Mouse (Mus musculus): Measurements from ENCODE around the gene Slc35e4.
A peak's percentile ranks its signal among the peaks of the same experiment; 100 is the strongest.
"Not testable (repeated sequence)": the region's sequence is repeated elsewhere in the genome, so short reads cannot be mapped to it uniquely, and the experiment has no call there.

The Slc35e4 gene

DNA sequence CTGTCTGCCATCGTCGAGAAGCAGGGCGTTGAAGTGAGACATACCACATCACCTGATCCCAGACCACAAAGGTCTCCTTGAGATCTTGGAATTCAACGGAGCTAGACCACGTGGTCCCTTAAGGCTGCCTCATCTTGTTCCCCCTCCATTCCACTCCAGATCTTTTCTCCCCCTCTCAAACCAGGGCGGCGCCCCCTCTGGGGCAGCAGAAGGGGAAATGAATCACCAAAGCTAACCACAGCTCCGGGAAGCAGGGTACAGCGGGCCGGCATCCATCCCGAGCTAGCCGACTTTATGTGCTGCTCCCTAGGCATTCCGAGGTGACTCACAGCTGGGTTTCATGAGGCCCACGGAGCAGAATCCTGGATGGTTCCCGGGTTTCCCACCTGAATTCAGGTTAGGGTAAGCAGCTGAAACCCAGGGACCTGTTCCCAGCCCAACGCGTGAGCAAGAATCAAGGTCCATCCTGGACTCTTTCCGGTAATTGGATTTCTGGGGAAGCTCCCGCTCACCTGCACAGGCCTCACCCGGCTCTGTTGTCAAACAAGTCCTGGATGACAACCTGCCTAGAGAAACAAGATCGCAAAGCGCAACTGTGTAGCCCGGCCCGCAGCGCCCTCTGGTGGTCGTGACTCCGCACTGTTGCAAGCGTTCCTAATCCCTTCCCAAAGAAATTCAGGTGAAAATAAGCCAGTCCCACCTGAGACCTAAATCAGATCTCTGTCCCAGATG lies at the start of gene Slc35e4:
Slc35e4 (minus strand) TSS at position 556 of the 732 bp plus-strand sequence.
- peak; percentile 73 to 74 for DNase-seq (ENCODE audit: low read depth in 2 of 2, low spot score in 2 of 2)

DNA sequence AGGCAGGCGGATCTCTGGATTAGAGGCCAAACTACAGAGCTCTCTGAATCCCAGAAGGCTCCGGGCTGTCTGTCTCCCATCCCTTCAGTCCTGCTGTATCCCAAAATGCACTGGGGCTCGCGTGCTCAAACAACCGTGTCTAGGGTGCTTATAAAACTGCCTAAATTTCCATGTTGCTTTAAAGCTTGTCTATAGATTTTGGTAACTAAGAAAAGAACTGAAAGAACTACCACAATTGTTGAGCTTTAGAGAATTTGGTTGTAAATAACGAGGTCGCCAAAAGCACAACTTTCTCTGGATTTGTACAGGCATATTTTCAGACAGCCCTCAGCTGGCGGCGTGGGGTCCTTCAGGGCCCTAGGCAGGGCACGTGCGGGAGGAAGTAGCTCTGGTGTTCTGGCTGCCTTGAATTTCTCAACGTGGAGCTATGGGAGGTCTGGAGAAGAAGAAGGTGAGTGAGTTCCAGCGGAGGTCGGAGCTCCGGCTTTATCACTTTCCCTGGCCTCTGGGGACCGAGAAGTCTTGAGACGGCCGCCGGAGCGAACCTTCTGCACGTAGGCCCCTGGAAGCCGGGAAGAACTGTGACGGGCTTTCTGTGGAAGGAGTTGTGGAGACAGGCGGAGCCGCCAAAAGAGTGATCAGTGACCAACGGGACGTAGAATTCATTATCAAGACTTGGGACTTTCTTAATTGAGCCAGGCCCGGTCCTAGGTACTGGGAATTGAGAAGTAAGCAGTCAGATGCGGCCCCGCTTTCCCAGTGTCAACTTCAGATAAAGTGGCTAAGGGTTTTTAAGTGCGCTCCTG lies 49.3 kb upstream of the Slc35e4 start, which contains the start of gene Pes1:
Pes1 (plus strand) TSS at position 366 of the 806 bp plus-strand sequence.
- peak; percentile 81 to 83 for DNase-seq (ENCODE audit: low read depth in 2 of 2, low spot score in 2 of 2)

DNA sequence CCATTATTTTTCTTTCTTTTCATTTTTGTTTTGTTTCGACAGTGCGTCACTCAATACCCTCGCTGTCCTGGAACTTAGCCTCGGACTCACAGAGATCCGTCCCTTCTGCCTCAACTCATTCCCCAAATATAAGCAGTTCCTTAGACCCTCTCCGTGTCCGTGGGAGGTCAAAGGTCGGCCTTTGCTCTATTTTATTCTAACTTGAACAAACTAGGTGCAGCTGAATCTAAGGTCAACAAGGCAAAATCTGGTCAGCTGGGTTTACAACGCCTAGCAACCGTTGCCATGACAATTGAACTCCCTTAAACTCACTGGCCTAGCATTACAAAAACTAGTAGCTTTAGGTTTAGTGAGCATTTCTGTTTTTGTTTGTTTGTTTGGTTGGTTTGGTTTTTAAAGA lies 48.7 kb upstream of the Slc35e4 start:
- no peak for DNase-seq (ENCODE audit: low read depth in 2 of 2, low spot score in 2 of 2)

- no peak for DNase-seq (ENCODE audit: low read depth in 2 of 2, low spot score in 2 of 2)
Measured at GRCm38 (mm10) chr11:3961761-3962160, 47.3 kb upstream of the Slc35e4 start.

GRCm38 (mm10) chr11:3960901-3961300 lies 46.4 kb upstream of the Slc35e4 start:
- DNase-seq (ENCODE audit: low read depth in 2 of 2, low spot score in 2 of 2) = no peak

DNA sequence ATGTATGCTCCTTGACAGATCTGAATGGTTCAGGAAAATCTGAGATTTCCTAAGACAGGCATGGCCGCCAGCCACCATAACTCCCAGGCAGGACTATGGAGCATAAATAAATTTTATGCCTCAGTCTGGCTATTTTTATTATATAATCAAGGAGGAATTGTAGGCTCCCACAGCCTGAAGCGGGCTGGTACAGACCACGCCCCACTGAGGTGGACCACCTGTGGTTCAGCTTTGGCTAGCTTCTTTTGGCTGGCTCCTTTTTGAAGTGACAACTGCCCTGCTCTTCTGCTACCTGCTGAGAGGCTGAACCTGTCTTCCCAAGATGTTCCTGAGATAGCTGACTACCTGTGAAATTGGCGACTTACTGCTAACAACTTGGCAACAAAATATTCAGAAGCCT lies 40.9 kb upstream of the Slc35e4 start:
- DNase-seq (ENCODE audit: low read depth in 2 of 2, low spot score in 2 of 2) = not testable (repeated sequence)

DNA sequence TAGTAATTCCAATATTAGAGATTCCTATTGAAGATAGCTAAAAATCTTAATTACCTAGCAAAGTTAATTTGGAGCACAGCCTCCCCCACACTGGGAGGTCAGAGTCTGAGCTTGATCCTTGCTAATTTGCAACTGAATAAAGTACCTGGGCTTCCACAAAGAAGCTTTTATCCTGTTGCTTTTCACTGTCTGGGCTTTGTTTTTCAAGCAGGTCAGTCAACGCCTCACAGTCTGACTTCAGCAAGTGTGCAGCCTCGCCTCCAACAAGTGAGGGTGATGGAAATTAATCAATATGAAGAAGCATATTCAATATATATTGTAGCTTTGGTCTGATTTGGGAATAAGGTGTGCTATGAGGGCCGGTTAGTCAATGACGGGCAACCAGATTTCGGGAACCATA lies 40.4 kb upstream of the Slc35e4 start:
- DNase-seq (ENCODE audit: low read depth in 2 of 2, low spot score in 2 of 2) = not testable (repeated sequence)

- DNase-seq (ENCODE audit: low read depth in 2 of 2, low spot score in 2 of 2) = no peak
Measured at GRCm38 (mm10) chr11:3946386-3946785, 31.9 kb upstream of the Slc35e4 start.

- DNase-seq (ENCODE audit: low read depth in 2 of 2, low spot score in 2 of 2) = no peak
Measured at GRCm38 (mm10) chr11:3941371-3941770, 26.9 kb upstream of the Slc35e4 start.

DNA sequence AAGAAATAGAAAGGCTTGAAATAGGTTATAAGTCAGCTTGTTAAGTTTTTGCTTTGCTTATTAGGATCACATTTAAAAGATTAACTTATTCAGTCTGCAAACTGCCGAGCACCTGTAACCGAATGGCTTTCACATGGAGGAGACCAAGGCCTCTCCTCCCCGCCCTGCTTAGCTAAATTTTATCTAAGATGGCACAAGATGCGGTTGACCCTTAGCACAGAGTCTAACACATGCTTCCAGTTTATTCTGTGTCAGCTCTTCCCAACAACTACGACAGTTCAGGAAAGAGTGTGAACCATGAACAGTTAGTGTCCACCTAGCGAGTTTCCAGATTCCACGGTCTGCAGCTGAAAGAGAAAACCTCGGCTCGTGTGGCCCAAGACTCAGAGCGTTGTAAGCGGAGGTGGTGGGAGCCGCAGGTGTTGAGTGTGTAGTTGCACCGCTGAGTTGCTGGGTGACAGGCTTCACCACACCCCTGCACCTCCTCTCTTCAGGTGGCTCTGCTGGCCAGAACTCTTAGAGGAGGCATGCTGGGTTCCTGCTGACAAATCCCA lies 22.9 kb upstream of the Slc35e4 start:
- DNase-seq (ENCODE audit: low read depth in 2 of 2, low spot score in 2 of 2) = no peak

DNA sequence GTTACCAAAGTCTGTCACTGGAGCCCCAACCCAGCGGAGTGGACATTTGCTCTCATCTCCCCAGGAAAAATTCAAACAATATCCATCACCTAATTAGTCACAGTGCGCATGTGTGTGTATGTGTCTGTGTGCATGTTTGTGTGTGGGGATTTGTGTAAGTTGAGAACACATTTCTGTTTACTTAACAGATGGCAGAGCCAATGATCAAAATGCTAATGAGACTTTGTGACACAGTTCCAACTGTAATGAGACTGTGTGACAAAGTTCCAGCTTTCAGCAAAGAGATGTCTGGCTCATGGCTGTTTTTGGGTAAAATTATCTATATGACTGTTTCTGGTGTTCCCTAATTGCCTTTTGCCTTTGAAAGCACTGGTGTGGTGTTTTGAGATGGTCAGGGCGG lies 21.9 kb upstream of the Slc35e4 start:
- no peak for DNase-seq (ENCODE audit: low read depth in 2 of 2, low spot score in 2 of 2)

DNA sequence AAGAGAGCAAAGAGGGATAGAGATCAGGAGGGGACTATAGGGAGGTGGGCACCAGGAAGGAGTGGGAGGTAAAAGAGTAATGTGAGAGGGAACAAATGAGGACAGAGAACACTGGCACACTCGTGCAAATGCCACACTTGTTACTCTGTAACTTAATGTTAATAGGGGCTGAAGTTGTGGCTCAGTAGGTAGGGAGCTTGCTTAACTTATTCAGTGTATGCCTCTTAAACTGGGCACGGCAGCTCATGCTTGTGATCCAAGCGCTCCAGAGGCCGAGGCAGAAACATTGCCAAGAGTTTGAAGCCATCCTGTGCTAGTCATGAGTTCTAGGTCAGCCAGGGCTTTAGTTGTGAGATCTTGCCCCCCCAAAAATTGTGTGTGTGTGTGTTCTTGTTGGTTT lies 20.7 kb upstream of the Slc35e4 start:
- no peak for DNase-seq (ENCODE audit: low read depth in 2 of 2, low spot score in 2 of 2)

GRCm38 (mm10) chr11:3933756-3934285 lies 19.4 kb upstream of the Slc35e4 start:
- no peak for DNase-seq (ENCODE audit: low read depth in 2 of 2, low spot score in 2 of 2)

DNA sequence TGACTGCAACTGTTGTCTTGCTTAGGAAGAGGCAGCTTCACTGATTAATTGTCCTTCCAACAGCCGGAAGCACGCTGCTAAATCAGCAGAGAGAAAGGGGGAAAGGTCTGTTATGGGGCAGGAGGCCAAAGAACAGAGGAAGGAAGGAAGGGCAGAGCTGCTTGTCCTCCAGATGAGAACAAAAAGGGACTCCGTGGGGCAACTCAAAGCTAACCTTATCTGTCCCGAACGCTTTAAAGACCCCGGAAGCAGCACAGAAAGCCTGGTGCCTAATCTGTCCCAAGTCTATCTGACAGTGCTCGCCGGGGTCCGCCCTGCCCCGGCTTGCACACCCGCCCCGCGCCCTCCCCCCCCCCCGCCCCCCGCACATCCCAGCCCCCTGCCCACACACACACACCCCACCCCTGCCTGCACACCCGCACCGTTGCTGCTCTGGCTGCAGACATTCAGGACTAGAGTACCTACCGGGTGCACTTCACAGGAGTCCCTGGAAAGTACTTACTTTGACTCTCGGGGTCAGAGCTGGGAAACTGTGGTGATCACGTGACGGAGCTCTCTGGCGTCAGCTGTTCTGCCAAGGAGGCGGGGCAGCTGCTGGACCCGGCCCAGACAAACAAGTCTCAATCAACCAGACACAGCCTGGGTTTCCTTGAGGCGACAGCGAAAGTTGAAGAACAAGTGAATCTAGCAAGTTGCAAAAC lies 17.2 kb upstream of the Slc35e4 start, which contains the start of gene Tcn2:
Tcn2 (minus strand) TSS at position 649 of the 701 bp plus-strand sequence.
- DNase-seq (ENCODE audit: low read depth in 2 of 2, low spot score in 2 of 2) = peak; percentile 43 to 61

- DNase-seq (ENCODE audit: low read depth in 2 of 2, low spot score in 2 of 2) = no peak
Measured at GRCm38 (mm10) chr11:3930931-3931330, 16.5 kb upstream of the Slc35e4 start.

GRCm38 (mm10) chr11:3930019-3930418 lies 15.6 kb upstream of the Slc35e4 start:
- DNase-seq (ENCODE audit: low read depth in 2 of 2, low spot score in 2 of 2) = no peak

- DNase-seq (ENCODE audit: low read depth in 2 of 2, low spot score in 2 of 2) = no peak
Measured at GRCm38 (mm10) chr11:3925916-3926315, 11.5 kb upstream of the Slc35e4 start.

- no peak for DNase-seq (ENCODE audit: low read depth in 2 of 2, low spot score in 2 of 2)
Measured at GRCm38 (mm10) chr11:3922731-3923130, 8.3 kb upstream of the Slc35e4 start.

DNA sequence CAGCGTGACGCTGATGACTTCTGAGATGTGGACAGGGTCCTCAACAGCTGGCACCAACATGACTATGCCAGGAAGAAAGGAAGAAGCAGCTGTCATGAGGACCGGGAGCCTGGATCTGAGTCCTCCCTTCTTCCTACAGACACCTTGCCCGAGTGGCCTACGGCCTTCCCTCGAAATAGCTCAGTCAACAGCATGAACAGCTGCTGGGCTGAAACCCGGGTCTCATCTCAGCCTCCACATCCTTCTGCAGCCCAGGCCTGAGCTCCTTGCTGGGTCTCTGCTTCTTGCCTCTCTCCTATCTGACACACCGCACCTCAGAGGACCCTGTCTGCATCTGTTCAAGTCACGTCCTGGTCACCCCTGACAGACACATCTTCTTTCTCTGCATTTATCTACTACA lies 7.7 kb upstream of the Slc35e4 start:
- no peak for DNase-seq (ENCODE audit: low read depth in 2 of 2, low spot score in 2 of 2)

GRCm38 (mm10) chr11:3921281-3921850 lies 6.9 kb upstream of the Slc35e4 start:
- DNase-seq (ENCODE audit: low read depth in 2 of 2, low spot score in 2 of 2) = peak in 1 of 2 experiments; percentile 48

DNA sequence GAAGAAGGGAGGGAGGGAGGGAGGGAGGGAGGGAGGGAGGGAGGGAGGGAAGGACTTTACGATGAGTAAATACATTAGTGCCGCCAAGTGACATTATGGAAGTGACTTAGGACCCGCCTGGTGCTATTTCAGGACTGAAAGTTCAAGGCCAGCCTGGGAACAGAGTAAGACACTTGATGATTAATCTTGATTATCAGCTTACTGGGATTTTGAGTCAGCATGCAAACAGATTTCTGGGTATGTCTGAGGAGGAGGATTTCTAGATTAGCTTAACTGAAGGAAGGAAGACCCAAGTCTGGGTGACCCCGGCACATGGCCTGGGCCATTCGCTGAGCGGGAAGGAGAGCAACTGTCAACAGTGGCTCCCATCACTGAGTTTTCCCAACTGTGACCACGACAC lies 6.0 kb upstream of the Slc35e4 start:
- no peak for DNase-seq (ENCODE audit: low read depth in 2 of 2, low spot score in 2 of 2)

Data from CD8-positive naive resting alpha-beta T cell, adult 2 months (primary cell).